Mouse (Mus musculus): ENCODE measurements around the gene Plekhg1.

Gene Plekhg1

GRCm38 (mm10) chr10:3947346-3947745 lies 207.2 kb downstream of the Plekhg1 start:
- DNase-seq (ENCODE audit: low read depth, low spot score): no peak

DNA sequence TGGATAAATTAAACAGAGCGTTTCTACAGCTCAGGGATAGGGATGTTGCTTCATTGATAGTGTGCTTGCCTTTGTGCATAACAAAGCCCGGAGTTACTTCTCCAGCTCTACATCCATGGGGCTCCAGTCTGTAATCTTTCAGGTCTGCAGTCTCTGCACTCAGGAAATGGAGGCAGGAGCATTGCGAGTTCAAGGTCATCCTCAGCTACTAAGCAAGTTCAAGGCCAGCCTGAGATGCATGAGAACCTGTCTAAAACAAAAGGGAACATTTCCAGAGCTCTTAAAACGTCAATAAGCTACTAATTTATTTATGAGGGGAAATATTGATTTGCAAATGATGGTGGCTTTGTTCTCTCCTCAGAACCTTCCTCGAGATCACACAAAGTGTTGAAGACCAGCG lies 209.1 kb downstream of the Plekhg1 start:
- DNase-seq (ENCODE audit: low read depth, low spot score): no peak

- no peak for DNase-seq (ENCODE audit: low read depth, low spot score)
These were observed 216.3 kb downstream of the Plekhg1 start for GRCm38 (mm10) chr10:3956471-3956870.

DNA sequence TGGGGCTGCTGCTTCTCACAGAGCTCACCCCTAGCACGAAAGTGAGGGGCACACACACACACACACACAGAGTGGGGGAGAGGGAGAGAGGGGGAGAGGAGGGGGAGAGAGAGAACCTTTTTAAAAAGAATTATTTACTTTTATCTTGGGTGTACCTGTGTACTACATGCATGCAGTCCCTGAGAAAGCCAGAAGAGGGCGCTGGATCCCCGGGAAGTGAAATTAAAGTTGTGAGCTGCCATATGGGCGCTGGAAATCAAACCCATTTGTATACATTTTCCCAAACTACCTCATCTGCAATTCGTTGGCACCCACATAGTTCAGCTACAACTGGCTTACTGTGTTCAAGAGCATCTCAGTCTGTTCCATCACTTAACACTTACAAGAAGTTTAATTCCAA lies 218.4 kb downstream of the Plekhg1 start:
- DNase-seq (ENCODE audit: low read depth, low spot score): peak; percentile 35

DNA sequence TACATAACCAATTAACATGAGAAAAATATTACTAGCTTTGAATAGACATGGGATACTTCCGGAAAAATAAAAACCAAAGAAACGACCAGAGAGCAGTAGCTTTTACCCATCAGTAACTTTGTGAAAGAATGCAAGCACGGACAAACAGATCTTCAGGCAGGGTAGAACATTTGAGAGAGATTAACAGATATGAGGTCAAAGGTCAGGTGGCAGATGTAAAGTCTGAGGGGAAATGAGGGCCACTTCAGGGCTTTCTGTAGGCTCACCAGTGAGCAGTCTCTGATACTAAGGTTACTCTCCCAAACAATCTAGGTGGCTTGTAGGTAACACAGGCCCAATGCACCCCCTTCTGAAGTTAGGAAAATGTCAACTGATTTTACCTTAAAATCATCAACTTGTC lies 228.9 kb downstream of the Plekhg1 start:
- no peak for DNase-seq (ENCODE audit: low read depth, low spot score)

- peak; percentile 45 for DNase-seq (ENCODE audit: low read depth, low spot score)
These were observed 232.1 kb downstream of the Plekhg1 start for GRCm38 (mm10) chr10:3972237-3972636.

- DNase-seq (ENCODE audit: low read depth, low spot score): peak; percentile 93
These were observed 232.9 kb downstream of the Plekhg1 start, which contains the start of gene Mthfd1l for GRCm38 (mm10) chr10:3972981-3973588. Gene Mthfd1l, plus strand, starts transcription at chr10:3973118.

DNA sequence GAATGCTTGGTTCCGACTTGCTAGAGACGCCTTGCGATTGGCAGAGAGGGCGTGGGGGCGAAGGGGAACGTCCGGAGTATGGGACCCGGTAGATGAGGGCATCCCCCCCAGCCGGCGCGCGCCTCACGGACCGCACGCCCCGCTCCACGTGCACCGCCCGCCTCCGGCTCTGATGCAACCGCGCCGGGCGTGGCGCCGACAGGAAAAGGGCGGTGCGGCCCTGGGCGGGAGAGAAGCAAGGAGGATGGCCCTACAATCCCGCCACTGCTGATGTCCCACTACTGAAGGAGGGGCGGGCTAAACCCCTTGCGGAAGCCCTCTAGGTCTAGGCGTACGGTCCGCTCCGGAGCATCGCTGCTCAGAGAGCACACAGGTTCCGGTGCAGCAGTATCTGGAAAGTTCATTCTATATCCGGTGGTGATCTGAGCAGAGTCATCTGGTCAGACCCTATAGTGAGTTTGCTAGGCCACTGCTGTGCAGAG lies 233.5 kb downstream of the Plekhg1 start:
- peak; percentile 95 for DNase-seq (ENCODE audit: low read depth, low spot score)

DNA sequence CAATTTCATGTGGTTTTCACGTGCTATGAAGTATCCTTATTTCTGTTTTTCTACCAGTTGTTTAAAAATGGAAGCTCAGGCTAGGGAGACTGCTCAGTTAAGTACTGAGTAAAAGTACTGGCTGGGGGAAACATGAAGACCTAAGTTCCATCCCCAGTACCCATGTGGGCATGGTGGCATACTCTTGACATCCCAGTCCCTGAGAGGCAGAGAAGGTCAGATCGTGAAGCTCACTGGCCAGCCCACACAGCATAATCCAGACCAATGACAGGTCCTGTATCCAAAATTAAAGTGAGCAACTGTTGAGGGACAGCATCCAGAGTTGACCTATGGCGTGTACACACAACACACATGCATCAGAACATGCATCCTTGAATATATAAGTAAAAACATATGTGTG lies 234.2 kb downstream of the Plekhg1 start:
- DNase-seq (ENCODE audit: low read depth, low spot score): peak; percentile 17

- no peak for DNase-seq (ENCODE audit: low read depth, low spot score)
These were observed 235.9 kb downstream of the Plekhg1 start for GRCm38 (mm10) chr10:3975898-3976622.

- DNase-seq (ENCODE audit: low read depth, low spot score): no peak
These were observed 236.5 kb downstream of the Plekhg1 start for GRCm38 (mm10) chr10:3976623-3977010.

DNA sequence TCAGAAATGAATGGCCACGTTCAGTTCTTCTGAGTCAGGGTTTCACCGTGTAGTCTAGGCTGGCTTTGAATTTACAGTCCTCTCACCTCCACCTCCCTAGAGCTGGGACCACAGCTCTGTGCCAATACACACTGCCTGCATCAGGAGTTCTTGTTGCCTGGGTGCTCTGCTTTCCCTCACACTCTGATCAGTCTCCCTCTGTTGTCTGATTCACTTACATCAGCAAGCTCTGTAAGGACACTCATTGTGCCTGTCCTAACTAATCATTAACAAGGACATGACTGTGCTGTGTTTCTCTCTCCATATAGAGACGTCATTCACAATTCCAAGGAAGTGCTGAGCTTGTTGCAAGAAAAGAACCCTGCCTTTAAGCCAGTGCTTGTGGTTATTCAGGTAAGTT lies 238.2 kb downstream of the Plekhg1 start:
- DNase-seq (ENCODE audit: low read depth, low spot score): no peak

GRCm38 (mm10) chr10:3978792-3979488 lies 238.8 kb downstream of the Plekhg1 start:
- DNase-seq (ENCODE audit: low read depth, low spot score): no peak

- DNase-seq (ENCODE audit: low read depth, low spot score): no peak
These were observed 240.1 kb downstream of the Plekhg1 start for GRCm38 (mm10) chr10:3980231-3980630.

GRCm38 (mm10) chr10:3990295-3990883 lies 250.2 kb downstream of the Plekhg1 start:
- no peak for DNase-seq (ENCODE audit: low read depth, low spot score)

GRCm38 (mm10) chr10:3993365-3994102 lies 253.4 kb downstream of the Plekhg1 start:
- DNase-seq (ENCODE audit: low read depth, low spot score): no peak

GRCm38 (mm10) chr10:3995277-3995676 lies 255.1 kb downstream of the Plekhg1 start:
- DNase-seq (ENCODE audit: low read depth, low spot score): peak; percentile 45

DNA sequence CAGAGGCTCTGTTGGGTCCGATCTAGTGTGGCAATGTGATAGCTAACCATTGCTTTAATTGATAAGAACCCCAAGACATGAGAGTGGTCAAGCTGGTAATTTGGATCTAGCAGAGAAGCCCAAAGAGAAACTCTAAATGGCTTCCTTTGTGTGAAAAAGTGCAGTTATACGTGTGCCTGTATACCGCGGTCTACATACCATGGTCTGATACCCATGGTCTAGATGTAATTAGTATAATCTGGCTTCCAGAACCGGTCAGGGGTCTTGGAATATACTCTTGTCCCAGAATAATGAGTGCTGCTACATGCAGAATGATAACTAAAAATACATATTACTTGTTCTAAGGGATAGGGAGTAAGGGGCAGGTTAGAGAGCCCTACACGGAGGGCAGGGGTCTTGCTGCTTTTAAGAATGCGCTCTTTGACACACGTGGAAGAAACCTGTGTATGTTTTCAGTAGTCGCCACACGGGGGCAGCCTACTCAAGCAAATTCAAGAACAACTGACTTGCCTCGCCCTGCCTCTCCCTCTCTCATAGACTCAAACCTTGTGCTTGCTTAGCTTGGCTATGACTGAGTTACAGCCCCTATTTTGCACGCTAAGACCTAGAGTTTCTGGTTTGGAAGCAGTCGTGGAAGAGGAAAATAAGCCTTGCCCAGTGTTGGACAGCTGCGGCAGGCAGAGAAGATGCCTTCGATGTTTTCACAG lies 256.2 kb downstream of the Plekhg1 start:
- DNase-seq (ENCODE audit: low read depth, low spot score): peak; percentile 72

- DNase-seq (ENCODE audit: low read depth, low spot score): no peak
These were observed 257.8 kb downstream of the Plekhg1 start for GRCm38 (mm10) chr10:3997851-3998426.

DNA sequence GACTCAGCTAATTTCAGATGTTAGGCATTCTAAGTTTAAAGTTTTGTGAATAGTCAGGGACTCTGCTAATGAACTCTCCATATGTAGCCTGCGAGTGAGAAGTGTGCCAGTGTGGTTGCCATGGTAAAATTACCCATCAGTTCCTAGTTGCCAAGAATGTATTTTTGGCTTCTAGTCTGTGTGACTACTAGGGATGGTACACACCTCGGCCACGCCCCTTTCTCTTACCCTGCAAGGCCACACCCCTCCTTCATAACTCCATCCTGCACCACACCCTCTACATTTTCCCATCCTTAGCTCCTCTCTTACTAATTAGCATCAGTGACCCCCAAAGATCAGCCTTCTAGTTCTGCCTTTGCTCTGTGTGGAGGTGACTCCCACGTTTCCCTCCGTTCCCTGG lies 262.5 kb downstream of the Plekhg1 start:
- no peak for DNase-seq (ENCODE audit: low read depth, low spot score)
